Mouse (Mus musculus) kidney, adult 9 months (tissue): ENCODE measurements at regions not wholly inside any gene's neighbourhood (a gene's known extent, or its start where the extent isn't known, plus 50 kb on each side); places are given as distances from the start of the nearest gene placed in this dataset.

ENCODE experiments used
- DNase-seq: peaks from one replicate; pipeline ENCODE4 v3.0.0; 2022

GRCm38 (mm10) chr10:117554533-117554932 lies 74.8 kb upstream of the Cpm start:
- DNase-seq = no peak

- no peak for DNase-seq
Observed at GRCm38 (mm10) chr10:117553211-117554186, 75.8 kb upstream of the Cpm start.

- no peak for DNase-seq
Observed at GRCm38 (mm10) chr10:117552049-117552652, 77.1 kb upstream of the Cpm start.

- no peak for DNase-seq
Observed at GRCm38 (mm10) chr10:117551234-117552048, 77.9 kb upstream of the Cpm start.

- DNase-seq = no peak
Observed at GRCm38 (mm10) chr10:117549854-117550605, 79.3 kb upstream of the Cpm start.

GRCm38 (mm10) chr10:117549506-117549830 lies 79.8 kb upstream of the Cpm start:
- DNase-seq = no peak

- DNase-seq = no peak
Observed at GRCm38 (mm10) chr10:117548775-117549505, 80.4 kb upstream of the Cpm start.

- no peak for DNase-seq
Observed at GRCm38 (mm10) chr10:117548262-117548661, 81.0 kb upstream of the Cpm start.

- no peak for DNase-seq
Observed at GRCm38 (mm10) chr10:117547275-117547674, 82.0 kb upstream of the Cpm start.

- DNase-seq = no peak
Observed at GRCm38 (mm10) chr10:117545842-117546631, 83.3 kb upstream of the Cpm start.

- DNase-seq = no peak
Observed at GRCm38 (mm10) chr10:117544680-117545546, 84.4 kb upstream of the Cpm start.

GRCm38 (mm10) chr10:117543995-117544679 lies 85.2 kb upstream of the Cpm start:
- DNase-seq = no peak

GRCm38 (mm10) chr10:117543696-117543950 lies 85.7 kb upstream of the Cpm start:
- DNase-seq = no peak

GRCm38 (mm10) chr10:117542886-117543695 lies 86.2 kb upstream of the Cpm start:
- DNase-seq = no peak

GRCm38 (mm10) chr10:117542351-117542750 lies 86.9 kb upstream of the Cpm start:
- no peak for DNase-seq

- no peak for DNase-seq
Observed at GRCm38 (mm10) chr10:117541487-117541886, 87.8 kb upstream of the Cpm start.

GRCm38 (mm10) chr10:117540747-117541398 lies 88.4 kb upstream of the Cpm start:
- DNase-seq = no peak

GRCm38 (mm10) chr10:117540112-117540594 lies 89.1 kb upstream of the Cpm start:
- no peak for DNase-seq
